Mouse (Mus musculus) lung, embryonic 16.5 days (tissue): ENCODE data around the gene Fancc. TPM values are rescaled to one million over a fixed set of nuclear protein-coding genes. Genes with fewer than 3 reads are reported as not detected.
"Not testable (repeated sequence)": the region's sequence is repeated elsewhere in the genome, so short reads cannot be mapped to it uniquely, and the experiment has no call there.

Experiments used
- ATAC-seq: fragments of 200-750 bp; cut with Nextera tagmentation; 2 replicates; pipeline ENCODE4 v1.8.0; 2017; ENCODE audit warnings: low read depth, mild to moderate bottlenecking, moderate library complexity
- H3K27ac ChIP-seq: fragments of 300-500 bp; sonication (generic); 2 replicates; pipeline ENCODE4 v1.5.1; 2014; ENCODE audit warnings: mild to moderate bottlenecking, control low read depth, low read length
- H3K27me3 ChIP-seq: fragments of 300-500 bp; sonication (generic); 2 replicates; pipeline ENCODE4 v1.6.1; 2014; ENCODE audit warnings: low read depth, low read length, mixed read lengths; ENCODE audit not compliant: control insufficient read depth, insufficient read depth
- H3K36me3 ChIP-seq: fragments of 300-500 bp; sonication (generic); 2 replicates; pipeline ENCODE4 v1.6.1; 2014; ENCODE audit warnings: low read length; ENCODE audit not compliant: control insufficient read depth, insufficient read depth
- H3K4me1 ChIP-seq: fragments of 300-500 bp; sonication (generic); replicated peaks from 2 replicates; pipeline ENCODE4 v1.6.1; 2014; ENCODE audit warnings: low read length, mixed read lengths; ENCODE audit not compliant: control insufficient read depth, insufficient read depth
- H3K4me2 ChIP-seq: fragments of 300-500 bp; sonication (generic); 2 replicates; pipeline ENCODE4 v1.6.1; 2014; ENCODE audit warnings: low read depth, low read length, control low read depth
- H3K4me3 ChIP-seq: fragments of 300-500 bp; sonication (generic); 2 replicates; pipeline ENCODE4 v1.5.1; 2014; ENCODE audit warnings: mild to moderate bottlenecking, low read length, control low read depth
- H3K9ac ChIP-seq: fragments of 300-500 bp; sonication (generic); 2 replicates; pipeline ENCODE4 v1.6.1; 2014; ENCODE audit warnings: low read length, control low read depth
- H3K9me3 ChIP-seq: fragments of 300-500 bp; sonication (generic); 2 replicates; pipeline ENCODE4 v1.6.1; 2016; ENCODE audit warnings: low read length; ENCODE audit not compliant: control insufficient read depth
- WGBS: fragments of 180-500 bp; shearing (Covaris S2); extraction: QIAGEN DNeasy Blood & Tissue Kit; methylation state at CpG from one replicate; pipeline ENCODE4 v1.1.7; 2014; 5-methylcytosine and 5-hydroxymethylcytosine counted together
- polyA plus RNA-seq: library from polyadenylated mRNA; unstranded; fragments of >200 nt; fragmentation: Nextera tagmentation; extraction: Ambion mirVana; gene quantifications from 2 replicates; pipeline ENCODE4 v1.2.1, GENCODE M21; 2015

The Fancc gene
- polyA plus RNA-seq, 1 experiment from 2014 or later = 27.8 TPM

DNA sequence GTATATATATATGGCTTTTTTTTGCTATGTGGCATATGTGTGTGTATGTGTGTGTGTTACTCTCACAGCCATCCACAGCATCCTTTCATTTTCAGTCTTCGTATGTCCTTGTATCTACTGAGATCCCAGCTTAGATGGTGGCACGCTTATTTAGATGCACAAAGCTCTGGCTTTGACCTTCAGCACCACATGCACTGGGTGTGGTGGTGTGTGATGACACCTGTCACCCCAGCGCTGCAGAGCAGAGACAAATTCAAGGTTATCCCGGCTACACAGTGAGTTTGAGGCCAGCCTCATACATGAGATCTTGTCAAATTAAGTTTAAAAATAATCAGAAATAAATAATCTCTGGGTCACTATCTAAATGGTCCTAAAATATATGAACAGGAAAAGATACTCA lies 141.0 kb downstream of the Fancc start:
- Histone ChIP-seq H3K4me3 (no peak overlapping the region), H3K9ac (no peak overlapping the region), H3K9me3 (no peaks in the 10 kb centered on the region), H3K4me1 (no peaks in the 10 kb centered on the region; the same call in 1 of the 2 replicates), H3K27ac (no peak overlapping the region), H3K27me3 (no peaks in the 10 kb centered on the region), H3K36me3 (no peaks in the 10 kb centered on the region), H3K4me2 (no peak overlapping the region)
- WGBS = 92% methylated on average over 4 of the region's 4 CpGs
- ATAC-seq = no peak

DNA sequence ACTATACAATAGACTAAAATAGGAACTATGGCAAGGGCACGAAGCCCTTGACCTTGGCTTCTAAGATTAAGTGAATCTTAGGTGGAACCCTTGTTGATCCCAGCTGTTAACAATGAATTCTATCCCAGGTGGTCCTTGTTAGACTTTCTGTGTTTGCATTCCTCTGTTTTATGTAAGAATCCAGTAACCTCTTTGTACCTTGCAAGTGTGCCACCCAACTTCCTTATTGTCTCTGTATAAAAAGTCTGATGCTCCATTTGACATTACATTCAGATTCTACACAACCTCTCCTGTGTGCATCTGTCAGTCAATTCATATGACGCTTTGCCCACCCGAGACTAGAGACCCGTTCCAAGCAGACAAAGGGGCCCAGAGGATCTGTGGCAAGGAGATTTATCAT lies 143.8 kb downstream of the Fancc start:
- not testable (repeated sequence) for H3K4me2 ChIP-seq, H3K4me1 ChIP-seq, H3K27me3 ChIP-seq, H3K9ac ChIP-seq, H3K27ac ChIP-seq, ATAC-seq, H3K36me3 ChIP-seq, H3K4me3 ChIP-seq, H3K9me3 ChIP-seq
- 79% methylated on average over 4 of the region's 4 CpGs for WGBS

DNA sequence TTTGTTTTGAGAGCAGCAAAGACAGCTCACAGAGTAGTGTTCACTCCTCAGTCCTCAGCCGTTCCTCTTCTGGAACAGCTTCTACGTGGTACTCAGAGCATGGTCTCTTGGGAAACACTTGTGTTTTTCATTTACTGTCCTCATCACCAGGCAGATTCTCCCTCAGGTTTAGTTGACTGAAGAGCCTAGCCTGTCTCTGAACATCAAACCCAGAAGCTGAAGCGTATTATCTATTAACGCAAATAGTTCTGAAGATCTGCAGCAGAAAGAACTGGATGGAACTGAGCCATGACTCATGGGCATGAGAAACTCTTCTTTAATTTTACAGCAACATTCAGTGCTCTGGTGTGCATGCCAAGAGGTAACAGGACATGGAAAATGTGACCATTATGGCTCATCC lies 147.0 kb downstream of the Fancc start:
- no peaks in the 10 kb centered on the region for H3K36me3 ChIP-seq
- no peak overlapping the region for H3K9ac ChIP-seq
- WGBS = 82% methylated on average over 4 of the region's 4 CpGs
- no peaks in the 10 kb centered on the region for H3K27me3 ChIP-seq
- H3K4me1 ChIP-seq = no peaks in the 10 kb centered on the region
- no peak overlapping the region for H3K4me2 ChIP-seq
- no peaks in the 10 kb centered on the region for H3K9me3 ChIP-seq
- H3K4me3 ChIP-seq = no peak overlapping the region
- no peak for ATAC-seq
- no peak overlapping the region for H3K27ac ChIP-seq

DNA sequence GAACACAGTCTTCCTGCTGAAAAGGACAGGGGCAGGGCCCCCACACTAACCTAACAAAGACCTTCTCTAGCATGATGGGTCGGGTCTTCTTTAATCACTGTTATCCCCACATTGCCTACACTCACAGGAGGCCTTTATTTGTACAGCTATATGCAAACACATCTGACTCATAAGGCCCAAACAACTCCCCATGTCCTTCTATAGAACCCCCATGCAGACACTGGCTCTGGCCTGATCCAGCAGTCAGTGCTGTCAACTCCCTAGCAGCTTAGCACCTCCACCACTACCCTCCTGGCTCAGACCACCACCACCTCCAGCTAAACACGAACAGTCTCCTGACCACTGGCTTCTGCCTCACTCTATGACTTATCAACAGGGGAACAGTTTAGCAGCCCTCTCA lies 149.4 kb downstream of the Fancc start:
- Histone ChIP-seq H3K4me2 (no peak overlapping the region), H3K9me3 (no peaks in the 10 kb centered on the region), H3K4me1 (no peaks in the 10 kb centered on the region), H3K27me3 (no peaks in the 10 kb centered on the region), H3K9ac (no peak overlapping the region), H3K4me3 (no peak overlapping the region), H3K27ac (no peak overlapping the region), H3K36me3 (no peaks in the 10 kb centered on the region)
- 57% methylated on average over 2 of the region's 2 CpGs for whole genome bisulfite sequencing
- ATAC-seq = no peak

DNA sequence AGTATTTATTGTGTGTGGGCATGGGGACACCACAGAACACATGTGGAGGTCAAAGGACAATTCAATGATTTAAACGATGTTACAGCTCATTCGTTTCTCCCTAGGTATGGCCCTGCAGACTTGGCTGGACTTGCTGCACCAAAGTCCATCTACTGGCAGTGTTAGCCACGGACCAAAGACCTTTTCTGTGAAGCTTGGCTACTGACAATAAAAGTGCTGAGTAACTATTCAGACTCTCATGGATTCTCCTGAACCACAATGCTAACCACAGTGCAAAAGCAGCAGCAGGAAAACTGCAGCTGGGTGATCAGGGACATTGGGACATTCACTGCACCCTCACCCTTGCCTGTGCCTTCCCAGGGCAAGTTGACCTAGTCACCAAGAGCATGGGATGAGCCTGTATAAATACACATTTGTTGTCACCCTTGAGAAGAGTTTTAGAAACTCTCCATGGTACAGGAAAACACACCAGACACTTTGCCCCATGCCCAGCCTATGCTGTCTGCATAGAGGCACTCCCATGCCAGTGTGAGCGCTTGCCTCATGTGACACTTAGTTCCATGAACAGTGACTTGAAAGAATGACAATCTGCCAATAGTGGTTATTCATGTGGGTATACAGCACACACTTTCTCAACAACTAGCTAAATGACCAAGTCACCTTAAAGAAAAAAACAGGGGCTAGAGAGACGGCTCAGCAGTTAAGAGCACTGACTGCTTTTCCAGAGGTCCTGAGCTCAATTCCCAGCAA lies 151.4 kb downstream of the Fancc start:
- H3K9me3 ChIP-seq = no peaks in the 10 kb centered on the region
- no peak overlapping the region for H3K4me3 ChIP-seq
- ATAC-seq = no peak
- WGBS = 77% methylated on average over 5 of the region's 5 CpGs
- H3K27ac ChIP-seq = no peak overlapping the region
- no peaks in the 10 kb centered on the region for H3K36me3 ChIP-seq
- H3K27me3 ChIP-seq = no peaks in the 10 kb centered on the region
- no peaks in the 10 kb centered on the region for H3K4me1 ChIP-seq
- H3K4me2 ChIP-seq = no peak overlapping the region
- no peak overlapping the region for H3K9ac ChIP-seq

DNA sequence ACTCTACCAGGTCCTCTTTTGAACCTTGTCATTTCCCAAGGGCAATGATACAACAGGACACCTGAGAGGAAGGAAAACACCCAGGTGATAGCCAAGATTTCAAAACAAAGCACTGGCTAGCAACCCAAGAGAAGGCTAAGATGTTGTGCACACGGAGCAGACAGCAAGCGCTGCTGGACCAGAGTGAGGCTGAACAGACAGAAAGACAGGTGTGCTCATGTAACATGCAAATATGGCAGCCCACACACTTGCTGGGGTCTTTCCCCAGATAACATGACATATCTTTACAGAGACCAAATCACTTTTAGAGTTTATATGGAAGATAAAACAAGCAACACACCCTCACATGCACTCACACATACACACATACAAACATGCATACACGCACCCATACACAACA lies 152.6 kb downstream of the Fancc start:
- Histone ChIP-seq H3K27me3 (no peaks in the 10 kb centered on the region), H3K9ac (no peak overlapping the region), H3K4me2 (no peak overlapping the region), H3K9me3 (no peaks in the 10 kb centered on the region), H3K4me3 (no peak overlapping the region), H3K4me1 (no peaks in the 10 kb centered on the region), H3K27ac (no peak overlapping the region), H3K36me3 (no peaks in the 10 kb centered on the region)
- ATAC-seq = no peak
- WGBS = 92% methylated on average over 3 of the region's 3 CpGs

DNA sequence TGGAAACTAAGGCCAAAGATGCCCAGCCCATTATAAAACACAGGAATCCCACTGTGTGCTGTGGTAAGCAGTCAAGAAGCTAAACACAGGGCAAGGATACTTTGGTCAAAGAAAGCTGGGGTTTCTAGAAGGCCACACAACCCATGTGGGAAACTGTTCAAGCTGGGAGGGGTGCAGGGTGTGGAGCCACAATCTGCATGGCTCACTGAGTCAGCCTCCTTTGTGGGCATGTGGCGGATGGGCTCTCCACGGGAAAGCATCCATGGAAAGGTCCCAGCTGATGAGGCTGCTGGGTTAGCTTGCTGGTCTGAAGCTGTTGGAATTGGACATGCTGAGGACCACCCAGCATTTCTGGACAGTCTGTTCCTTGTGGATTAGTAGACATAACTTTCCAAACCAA lies 154.3 kb downstream of the Fancc start:
- Histone ChIP-seq H3K27ac (no peak overlapping the region), H3K4me1 (no peaks in the 10 kb centered on the region), H3K27me3 (no peaks in the 10 kb centered on the region), H3K9ac (no peak overlapping the region), H3K36me3 (peaks cover 4% of the 10 kb centered on the region; the same call in 1 of the 2 replicates), H3K4me3 (no peak overlapping the region), H3K4me2 (no peak overlapping the region), H3K9me3 (no peaks in the 10 kb centered on the region)
- ATAC-seq = no peak
- WGBS = 77% methylated on average over 2 of the region's 2 CpGs

DNA sequence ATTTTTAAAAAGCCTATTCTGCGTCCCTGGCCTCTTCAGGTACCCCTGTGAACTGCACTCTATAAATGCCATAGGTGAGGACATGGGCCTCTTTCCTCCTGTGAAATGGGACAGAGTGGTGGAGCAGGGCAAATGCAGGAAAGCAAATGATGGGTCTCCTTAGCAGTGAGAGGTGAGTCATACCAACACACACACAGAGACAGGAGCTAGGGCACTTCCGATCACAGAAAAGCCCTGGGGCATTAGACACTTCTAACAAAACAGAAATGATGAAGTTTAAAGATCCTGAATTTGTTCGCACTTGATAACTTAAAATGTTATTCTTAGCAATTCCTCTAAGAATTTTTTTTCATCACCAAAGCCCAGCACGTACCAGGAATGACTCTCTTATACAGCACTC lies 157.1 kb downstream of the Fancc start:
- H3K36me3 ChIP-seq = peaks cover 4% of the 10 kb centered on the region; the same call in 1 of the 2 replicates
- no peaks in the 10 kb centered on the region for H3K4me1 ChIP-seq
- no peak overlapping the region for H3K4me3 ChIP-seq
- WGBS = 83% methylated on average over 4 of the region's 4 CpGs
- no peak overlapping the region for H3K27ac ChIP-seq
- ATAC-seq = no peak
- H3K27me3 ChIP-seq = no peaks in the 10 kb centered on the region
- H3K9me3 ChIP-seq = no peaks in the 10 kb centered on the region
- no peak overlapping the region for H3K9ac ChIP-seq
- no peak overlapping the region for H3K4me2 ChIP-seq

DNA sequence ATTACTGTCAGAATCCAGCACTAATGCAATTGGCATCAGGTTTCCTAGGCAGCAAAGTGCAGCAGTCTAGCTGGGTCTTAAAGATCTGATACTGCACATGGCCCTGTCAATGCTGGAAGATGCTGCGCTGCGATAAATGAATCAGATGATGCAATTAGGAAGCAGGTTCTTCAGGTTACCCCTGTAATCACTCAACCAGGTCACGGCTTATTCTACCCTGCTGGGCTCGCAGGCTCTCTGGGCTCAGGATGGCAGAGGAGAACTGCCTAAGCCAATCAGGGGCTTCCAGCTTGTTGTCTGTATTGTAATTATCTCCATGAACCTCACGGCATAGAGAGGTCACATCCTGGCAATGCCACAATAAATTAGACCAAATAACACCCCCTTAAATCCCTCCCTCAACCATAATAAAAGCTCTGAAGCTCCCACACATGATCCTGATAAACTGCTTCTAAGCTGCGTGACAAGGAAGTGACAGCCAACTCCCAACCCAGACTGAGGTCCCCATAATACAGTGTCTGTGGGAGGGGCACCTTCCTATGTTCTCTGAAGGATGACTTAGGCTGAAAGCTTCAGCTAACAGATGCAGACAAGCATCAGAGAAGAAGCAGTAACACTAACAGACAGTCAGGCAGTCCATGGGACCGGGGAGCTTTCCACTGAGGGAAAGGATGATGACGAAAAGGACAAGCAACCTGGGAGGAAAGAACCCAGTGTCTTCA lies 159.7 kb downstream of the Fancc start:
- Histone ChIP-seq H3K36me3 (peaks cover 4% of the 10 kb centered on the region; the same call in 1 of the 2 replicates), H3K9ac (no peak overlapping the region), H3K27me3 (no peaks in the 10 kb centered on the region), H3K4me3 (no peak overlapping the region), H3K9me3 (no peaks in the 10 kb centered on the region), H3K4me2 (no peak overlapping the region), H3K27ac (no peak overlapping the region), H3K4me1 (no peaks in the 10 kb centered on the region; the same call in 1 of the 2 replicates)
- 71% methylated on average over 8 of the region's 8 CpGs for WGBS
- ATAC-seq = no peak
